Comparison of ENCODE assay signal across 12 mouse cellular contexts in genomic region chr10:99271016-99271415, GRCm38 (mm10). TPM values are rescaled to one million over a fixed set of nuclear protein-coding genes. Genes with fewer than 3 reads are reported as not detected.
DNase-seq lines count a peak whose midpoint lies in the region; ATAC-seq and TF ChIP-seq lines count a peak whose summit lies in the region.
"Had no signal": no experiment of that assay in that cellular context is flagged by ENCODE, and none has a peak within 500 bp of the region (broad histone marks: within the 10 kb centered on the region; RNA-seq: fewer than 3 reads in every experiment).

No protein-coding gene starts in this region.

- H3K4me3 ChIP-seq in gastrocnemius, adult 2 months = no peak overlapping the region
- H3K4me3 ChIP-seq in intestine, embryonic 15.5 days (replicated peaks) = no peak overlapping the region
- H3K4me3 ChIP-seq in limb, embryonic 13.5 days = no peak overlapping the region

- peak overlapping the region; percentile 95; the same call in 1 of the 2 replicates for H3K27ac ChIP-seq in gastrocnemius, adult 2 months
- no peak overlapping the region for H3K27ac ChIP-seq in intestine, embryonic 15.5 days
- peak overlapping the region; percentile 22; the same call in 1 of the 2 replicates for H3K27ac ChIP-seq in limb, embryonic 13.5 days
- H3K27ac ChIP-seq: liver, embryonic 14.5 days had no signal

- H3K4me1 ChIP-seq in intestine, embryonic 15.5 days (replicated peaks) = peaks cover 18% of the 10 kb centered on the region; the same call in 1 of the 2 replicates
- peaks cover 49% of the 10 kb centered on the region for H3K4me1 ChIP-seq in limb, embryonic 13.5 days

- H3K27me3 ChIP-seq in intestine, embryonic 15.5 days (replicated peaks) = no peaks in the 10 kb centered on the region
- H3K27me3 ChIP-seq in limb, embryonic 13.5 days = no peaks in the 10 kb centered on the region

- H3K36me3 ChIP-seq in intestine, embryonic 15.5 days = no peaks in the 10 kb centered on the region
- peaks cover 3% of the 10 kb centered on the region; the same call in 1 of the 2 replicates for H3K36me3 ChIP-seq in limb, embryonic 13.5 days

- intact Hi-C loops in gastrocnemius, adult 2 months (cut with DNase I) = no loop called here

- DNase-seq in gastrocnemius, adult 2 months = no peak
- DNase-seq in gastrocnemius, postnatal 4 days (ENCODE audit: low spot score in 2 of 2) = no peak
- peak; percentile 48 for DNase-seq in ES-CJ7 (ENCODE audit: low read depth, low spot score)
- DNase-seq in urinary bladder, postnatal 10 days (ENCODE audit: low spot score) = no peak
- DNase-seq in thymus, adult 18-20 months = no peak
- DNase-seq in gastrocnemius, adult 18-20 months (ENCODE audit: low spot score) = no peak
- DNase-seq: gastrocnemius, postnatal 10 days; thymus, postnatal 25 days had no signal

- H3K9ac ChIP-seq in intestine, embryonic 15.5 days = no peak overlapping the region
- no peak overlapping the region for H3K9ac ChIP-seq in limb, embryonic 13.5 days
- H3K9ac ChIP-seq: liver, embryonic 14.5 days had no signal

- 0 out of 2 replicates have a peak, but pooled peaks have one; percentile 30 for ATAC-seq in intestine, embryonic 15.5 days
- ATAC-seq in limb, embryonic 13.5 days (ENCODE audit: low FRiP score, low read depth) = no peak
- ATAC-seq: activated CD4-positive, CD25-positive, alpha-beta regulatory T cell, adult 4 months had no signal

- 57% methylated on average over 11 of the region's 11 CpGs for WGBS in intestine, embryonic 15.5 days
- WGBS in limb, embryonic 13.5 days = 63% methylated on average over 11 of the region's 11 CpGs

- no peak for TF ChIP-seq CTCF in gastrocnemius, adult 2 months (IDR thresholded peaks at IDR 0.05)

- 0 out of 2 replicates have a peak overlapping the region, but pooled peaks have one; percentile 17 for H3K4me2 ChIP-seq in intestine, embryonic 15.5 days (replicated peaks)
- H3K4me2 ChIP-seq in limb, embryonic 13.5 days (replicated peaks) = no peak overlapping the region

- no peaks in the 10 kb centered on the region for H3K9me3 ChIP-seq in intestine, embryonic 15.5 days
- no peaks in the 10 kb centered on the region for H3K9me3 ChIP-seq in limb, embryonic 13.5 days

RNA-seq across cellular contexts. Expression of gene Dusp6, which starts 8.0 kb away (rescaled TPM):
- total RNA-seq in gastrocnemius, adult 2 months (2021) = 10 to 100 TPM; 12.8 TPM
- total RNA-seq in gastrocnemius, postnatal 4 days (2021) = 10 to 100 TPM; 58.5 to 63.1 TPM
- 33.5 and 38.1 TPM in 2 replicates for polyA plus RNA-seq in intestine, embryonic 15.5 days (2015; fragmentation: Nextera tagmentation; extraction: Ambion mirVana)
- 64.3 and 72.1 TPM in 2 replicates for polyA plus RNA-seq in limb, embryonic 13.5 days (2015; fragmentation: Nextera tagmentation; extraction: Ambion mirVana)
- 10 to 100 TPM in 1 of 2 experiments, 1 to 10 TPM in 1; 7.2 to 12.4 TPM for total RNA-seq in gastrocnemius, adult 18-20 months (2021)

Comparison
In these comparisons a context has a peak if more than half of its experiments do, and no peak if none do; other contexts are left out.
1. RNA of gene Dusp6, which starts 8.0 kb away (total RNA-seq): 58.5 to 63.1 TPM in gastrocnemius, postnatal 4 days; 12.8 TPM in gastrocnemius, adult 2 months and 7.2 to 12.4 TPM in gastrocnemius, adult 18-20 months; every median in the first group is over 4 times any median in the second.